Mouse (Mus musculus): ENCODE measurements at regions not wholly inside any gene's neighbourhood (a gene's known extent, or its start where the extent isn't known, plus 50 kb on each side); places are given as distances from the start of the nearest gene placed in this dataset.
A peak's percentile ranks its signal among the peaks of the same experiment; 100 is the strongest.

DNA sequence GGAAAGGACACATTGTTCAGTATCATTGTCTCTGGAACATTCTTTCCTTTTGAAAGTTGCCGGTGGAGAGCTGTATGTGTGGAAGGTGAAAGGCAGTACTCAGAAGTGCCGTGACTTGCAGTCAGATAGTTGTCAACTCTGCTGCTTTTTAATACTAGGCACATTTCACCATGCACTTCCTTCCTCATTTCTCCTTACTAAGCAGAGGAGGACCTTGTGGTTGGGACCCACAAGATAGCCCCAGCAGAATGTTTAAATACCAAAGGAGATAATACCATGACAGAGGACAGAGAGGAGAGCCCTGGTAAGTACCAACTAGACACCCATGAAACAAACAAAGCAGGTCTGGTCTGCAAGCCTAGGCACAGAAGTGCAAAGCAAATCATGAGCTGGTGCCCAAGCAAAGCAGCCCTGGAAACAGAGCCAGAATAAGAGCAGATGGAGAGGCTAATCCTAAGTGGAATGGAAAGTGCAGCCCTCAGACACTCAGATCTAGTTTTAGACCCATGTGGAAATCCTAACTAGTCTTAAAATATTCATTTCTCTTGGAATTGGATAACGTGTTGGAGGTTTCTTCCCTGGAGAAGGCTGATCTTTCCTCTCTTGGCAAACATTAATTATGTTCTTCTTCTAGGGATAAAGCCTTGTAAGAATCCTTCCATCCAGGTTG, 341.4 kb downstream of the Insc start:
- no peak for DNase-seq

GRCm38 (mm10) chr7:115086542-115087448, 343.3 kb downstream of the Insc start:
- no peak for DNase-seq

GRCm38 (mm10) chr7:115092481-115093050, 349.1 kb downstream of the Insc start:
- no peak for DNase-seq

DNA sequence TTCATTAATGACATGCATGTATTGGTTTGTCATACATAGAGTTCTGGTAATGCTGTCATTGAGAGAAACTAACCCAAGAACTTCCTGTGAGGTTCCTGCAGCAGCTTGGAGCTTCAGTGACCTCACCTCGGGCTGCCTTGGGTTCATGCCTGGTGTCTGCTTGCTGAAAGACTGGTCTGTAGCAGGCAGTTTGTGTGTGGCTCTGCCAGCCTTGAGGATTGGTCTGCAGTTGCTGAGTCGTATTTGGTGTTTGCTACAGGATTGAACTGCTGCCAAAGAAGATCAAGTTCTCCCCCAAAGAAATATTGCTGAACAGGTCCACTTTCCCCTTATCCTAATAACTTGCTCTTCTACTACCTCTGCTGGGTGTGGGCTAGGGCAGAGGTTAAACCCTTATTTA, 362.5 kb downstream of the Insc start:
- DNase-seq, result no peak

- DNase-seq, result no peak
These were observed 368.8 kb downstream of the Insc start for GRCm38 (mm10) chr7:115112282-115112681.

GRCm38 (mm10) chr7:115123283-115123682, 379.8 kb downstream of the Insc start:
- no peak for DNase-seq

DNA sequence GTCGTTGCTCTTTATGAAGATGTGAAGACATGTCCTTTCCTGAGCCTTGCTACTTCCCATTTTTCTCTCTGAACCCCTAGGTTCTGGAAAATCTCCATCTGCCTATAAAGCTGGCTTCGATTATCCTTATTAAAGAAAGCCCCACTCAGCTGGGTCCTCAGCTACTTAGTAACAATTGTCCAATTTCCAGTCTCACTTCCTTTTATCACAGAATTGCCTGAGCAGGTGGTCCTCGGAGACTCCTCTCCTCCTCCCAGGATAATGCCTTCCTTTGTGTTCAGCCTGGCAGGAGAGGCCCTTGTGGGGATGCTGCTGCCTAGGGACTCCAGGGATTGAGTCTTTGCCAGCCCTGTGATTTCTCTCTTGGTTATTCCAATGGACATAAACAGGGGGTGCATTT, 385.5 kb downstream of the Insc start:
- no peak for DNase-seq

DNA sequence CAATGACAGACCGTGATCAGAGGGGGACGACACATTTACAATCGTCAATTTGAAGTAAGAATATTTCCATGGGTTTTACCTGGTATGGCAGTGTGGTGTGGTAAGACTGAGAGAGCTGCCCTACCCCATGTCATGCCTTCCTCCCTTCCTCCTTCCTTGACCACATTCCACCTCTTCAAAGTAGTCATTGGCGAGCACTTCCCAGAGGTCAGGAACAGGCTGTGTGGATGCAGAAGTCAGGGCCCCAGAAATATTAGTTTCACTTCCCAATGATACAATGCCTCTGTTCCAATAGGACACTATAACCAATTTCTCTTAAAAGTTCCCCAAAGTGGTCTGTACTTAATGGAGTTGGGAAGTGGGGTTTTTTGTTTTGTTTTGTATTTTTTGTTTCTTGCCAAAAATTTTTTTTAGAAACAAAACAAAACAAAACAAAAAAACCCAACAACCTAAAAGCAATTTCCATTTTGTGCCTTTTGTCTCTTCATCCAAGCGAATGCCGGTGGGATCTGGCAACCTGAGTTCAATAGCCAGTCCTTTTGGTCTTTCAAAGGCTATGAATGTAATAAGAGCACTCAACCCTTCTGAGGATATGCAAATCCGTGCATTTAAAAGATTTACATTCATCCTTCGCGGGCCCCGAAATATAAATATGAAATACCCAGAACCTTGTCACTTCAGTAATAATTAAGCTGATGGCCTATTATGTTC, 387.9 kb downstream of the Insc start:
- DNase-seq, result no peak

- DNase-seq, result no peak
These were observed 388.6 kb downstream of the Insc start for GRCm38 (mm10) chr7:115131970-115132551.

GRCm38 (mm10) chr7:115132595-115132994, 389.1 kb downstream of the Insc start:
- DNase-seq, result no peak

DNA sequence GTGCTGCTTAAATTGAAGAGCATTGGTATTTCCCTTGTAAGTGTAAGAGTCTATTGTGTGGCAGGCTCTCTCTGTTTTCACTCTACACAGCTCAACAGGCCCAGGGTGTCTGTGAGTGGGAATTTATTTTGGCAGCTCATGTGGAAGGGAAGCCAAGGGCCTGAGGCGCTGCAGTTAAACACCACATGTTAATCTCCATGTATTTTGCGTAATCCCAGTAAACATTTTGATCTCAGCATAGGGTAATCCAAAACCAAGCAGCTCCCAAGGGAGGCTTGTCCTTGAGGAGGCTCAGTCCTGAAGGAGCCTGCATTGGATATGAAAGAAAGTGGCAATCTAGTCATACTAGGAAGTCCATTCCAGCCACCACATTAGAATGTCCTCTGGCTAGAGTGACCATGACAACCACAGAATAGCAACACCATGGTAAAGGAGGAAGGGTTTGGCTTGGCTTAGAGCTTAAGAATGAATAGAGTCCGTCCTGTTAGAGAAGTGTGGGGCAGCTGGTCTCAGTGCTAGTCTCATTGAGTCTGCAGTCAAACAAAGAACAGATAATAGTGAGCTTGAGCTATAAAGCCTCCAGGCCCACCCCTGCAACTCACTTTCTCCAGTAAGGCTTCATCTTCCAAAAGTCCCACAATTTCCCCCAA, 391.6 kb downstream of the Insc start:
- DNase-seq, result no peak

- peak; percentile 39 for DNase-seq
These were observed 396.8 kb downstream of the Insc start for GRCm38 (mm10) chr7:115140286-115140685.

- DNase-seq, result no peak
These were observed 398.7 kb downstream of the Insc start for GRCm38 (mm10) chr7:115142163-115142562.

GRCm38 (mm10) chr7:115144947-115145346, 401.5 kb downstream of the Insc start:
- DNase-seq, result no peak

- DNase-seq, result no peak
These were observed 404.0 kb downstream of the Insc start for GRCm38 (mm10) chr7:115147352-115147977.

DNA sequence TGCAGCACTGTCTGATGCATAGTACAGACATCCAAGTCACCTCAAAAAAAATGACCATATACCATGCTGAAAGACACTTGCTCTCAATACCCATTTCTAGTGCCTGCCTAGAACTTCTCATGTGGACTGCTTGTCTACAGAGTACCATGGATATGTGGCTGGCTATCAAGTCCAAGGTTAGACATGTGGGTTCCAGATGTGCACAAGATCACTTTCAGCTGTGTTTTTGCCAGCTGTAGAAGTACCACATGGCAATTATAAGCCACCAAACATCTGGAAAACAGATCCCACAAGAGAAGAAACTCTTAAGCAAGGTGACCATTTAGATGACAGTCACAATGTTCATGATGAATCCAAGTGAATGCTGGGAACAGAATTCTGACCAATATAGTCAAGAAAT, 409.8 kb downstream of the Insc start:
- no peak for DNase-seq

- no peak for DNase-seq
These were observed 410.4 kb downstream of the Insc start for GRCm38 (mm10) chr7:115153764-115154509.

- DNase-seq, result no peak
These were observed 426.5 kb downstream of the Insc start for GRCm38 (mm10) chr7:115170023-115170422.

- peak; percentile 47 for DNase-seq
These were observed 426.9 kb downstream of the Insc start for GRCm38 (mm10) chr7:115170439-115170838.

DNA sequence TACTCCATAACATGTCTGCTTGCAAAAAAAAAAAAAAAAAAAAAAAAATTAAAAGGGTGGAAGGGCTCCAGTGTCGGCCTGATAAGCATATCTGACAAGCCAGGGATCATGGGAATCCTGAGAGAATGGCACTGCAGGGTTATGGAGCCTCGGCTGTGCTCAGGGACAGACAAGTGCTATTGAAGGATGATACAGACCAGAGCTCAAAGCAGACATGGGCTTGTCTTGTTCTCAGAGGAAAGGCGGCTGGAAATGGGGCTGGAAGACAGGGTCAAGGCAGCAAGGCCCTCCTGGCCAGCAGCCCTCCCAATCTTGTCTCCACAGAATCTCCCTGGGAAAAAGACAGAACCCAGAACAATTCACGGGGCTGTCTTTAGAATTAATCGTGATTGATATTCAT, 449.0 kb downstream of the Insc start:
- no peak for DNase-seq
